Mouse (Mus musculus): ENCODE data around the gene Pde7b. TPM values are rescaled to one million over a fixed set of nuclear protein-coding genes. Genes with fewer than 3 reads are reported as not detected.

Pde7b gene
- polyA plus RNA-seq, 1 experiment from 2014 or later = 6.7 TPM

DNA sequence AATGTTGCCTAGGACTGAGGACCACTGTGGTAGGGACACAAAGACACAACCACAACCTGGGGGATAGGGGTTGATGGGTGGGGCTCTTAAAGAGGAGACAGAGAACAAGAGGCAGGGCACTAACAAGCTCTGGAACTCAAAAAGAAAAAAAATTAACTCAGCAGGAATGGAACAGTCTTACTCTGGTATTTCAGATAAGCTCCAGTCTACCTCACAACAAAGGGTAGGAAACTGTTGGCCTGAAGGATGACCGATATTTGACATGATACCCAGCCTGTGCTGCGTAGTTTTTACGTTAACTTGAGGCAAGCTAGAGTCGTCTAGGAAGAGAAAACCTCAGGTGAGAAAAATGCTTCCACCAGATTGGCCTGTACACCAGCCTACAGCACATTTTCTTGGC lies 22.4 kb upstream of the Pde7b start:
- Histone ChIP-seq H3K27ac (no peak overlapping the region), H3K27me3 (no peaks in the 10 kb centered on the region), H3K4me1 (replicated peaks) (no peaks in the 10 kb centered on the region), H3K9me3 (replicated peaks) (no peaks in the 10 kb centered on the region), H3K36me3 (no peaks in the 10 kb centered on the region), H3K4me2 (no peak overlapping the region), H3K9ac (no peak overlapping the region), H3K4me3 (no peak overlapping the region)
- 83% methylated on average over 4 of the region's 4 CpGs for WGBS
- ATAC-seq (replicated peaks; ENCODE audit: insufficient number of reproducible peaks, insufficient read depth, low FRiP score, low read depth) = no peak

DNA sequence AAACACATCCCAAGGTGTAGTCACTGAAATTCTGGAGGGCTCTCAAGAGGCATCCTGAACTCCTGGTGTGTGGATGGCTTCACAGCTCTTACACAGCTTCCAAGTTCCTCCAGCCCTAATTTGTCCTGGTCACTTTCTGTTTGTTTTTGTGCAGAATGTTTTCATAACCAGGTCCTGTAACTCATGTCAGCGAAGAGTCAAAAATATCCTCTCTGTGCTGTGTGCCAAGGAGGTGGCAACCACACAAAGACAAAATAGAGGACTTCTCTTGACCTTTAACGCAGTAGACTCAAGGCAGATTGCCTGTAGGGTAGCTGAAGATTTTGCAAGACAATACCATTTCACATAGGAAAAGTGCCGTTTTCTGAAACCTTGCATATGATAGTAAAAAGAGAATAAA lies 14.9 kb upstream of the Pde7b start:
- WGBS = 72% methylated on average over 3 of the region's 3 CpGs
- H3K36me3 ChIP-seq = no peaks in the 10 kb centered on the region

DNA sequence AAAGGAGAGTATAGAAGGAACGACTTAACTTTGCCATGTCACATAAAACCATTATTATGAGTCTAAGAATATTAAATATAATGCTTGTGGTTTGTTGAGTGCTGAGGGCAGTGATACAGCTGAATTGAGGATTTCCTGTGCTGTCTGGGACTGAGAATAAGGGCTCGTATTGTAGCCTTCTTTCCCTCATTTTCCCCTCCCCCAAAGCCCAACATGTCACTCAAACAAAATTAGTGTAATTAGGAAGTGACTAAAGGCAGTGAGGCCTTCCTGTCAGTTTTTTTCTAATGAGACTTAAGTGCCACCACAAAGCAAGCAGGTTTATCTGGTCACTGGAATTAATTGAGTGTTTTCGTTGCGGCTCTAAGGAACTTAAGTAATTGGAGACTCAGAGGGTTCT lies 12.3 kb upstream of the Pde7b start:
- no peak overlapping the region for H3K9ac ChIP-seq
- H3K9me3 ChIP-seq (replicated peaks) = no peaks in the 10 kb centered on the region
- H3K4me3 ChIP-seq = no peak overlapping the region
- no peak overlapping the region for H3K4me2 ChIP-seq
- no peaks in the 10 kb centered on the region for H3K27me3 ChIP-seq
- 58% methylated on average over 4 of the region's 4 CpGs for WGBS
- H3K4me1 ChIP-seq (replicated peaks) = peaks cover 7% of the 10 kb centered on the region; the same call in 1 of the 2 replicates
- no peak overlapping the region for H3K27ac ChIP-seq
- no peaks in the 10 kb centered on the region for H3K36me3 ChIP-seq
- no peak for ATAC-seq (replicated peaks; ENCODE audit: insufficient number of reproducible peaks, insufficient read depth, low FRiP score, low read depth)

More for the DNA sequence above, 14.9 kb upstream of the Pde7b start:
- Histone ChIP-seq H3K27me3 (no peaks in the 10 kb centered on the region), H3K9me3 (replicated peaks) (no peaks in the 10 kb centered on the region), H3K4me2 (no peak overlapping the region), H3K4me3 (no peak overlapping the region), H3K9ac (no peak overlapping the region), H3K4me1 (replicated peaks) (peaks cover 7% of the 10 kb centered on the region; the same call in 1 of the 2 replicates), H3K27ac (no peak overlapping the region)
- ATAC-seq (replicated peaks; ENCODE audit: insufficient number of reproducible peaks, insufficient read depth, low FRiP score, low read depth) = no peak

DNA sequence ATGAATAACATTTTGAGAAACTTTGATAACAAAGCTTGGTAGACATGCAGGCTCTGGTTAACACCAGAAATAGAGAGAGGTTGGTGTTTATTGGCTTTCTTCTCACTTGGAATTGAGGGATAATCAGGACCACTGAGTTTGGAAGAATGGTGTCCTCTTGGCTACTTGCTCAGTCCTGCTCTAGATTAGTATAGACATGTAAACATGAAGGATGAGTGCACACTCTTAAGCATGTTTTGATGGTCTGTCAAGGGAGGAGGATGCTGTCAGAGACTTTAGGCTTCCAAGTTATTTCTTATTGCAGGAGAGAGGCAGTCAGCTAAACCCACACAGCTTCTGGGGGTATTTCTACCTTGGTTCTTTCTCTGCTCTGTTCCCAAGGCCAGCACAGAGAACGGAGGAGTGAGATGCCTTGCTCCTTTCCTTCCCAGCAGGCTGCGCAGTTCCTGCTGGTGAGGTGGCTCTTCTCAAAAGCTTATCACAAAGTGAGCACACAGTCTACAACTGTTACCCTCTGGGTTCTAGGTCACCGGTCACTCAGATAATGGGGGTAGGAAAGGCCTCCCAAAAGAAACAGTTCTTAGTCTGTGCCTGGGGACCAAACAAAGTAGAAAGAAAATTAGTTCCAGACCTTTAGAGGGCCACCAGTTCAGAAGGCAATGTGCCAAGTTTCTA lies 11.0 kb upstream of the Pde7b start:
- H3K36me3 ChIP-seq = no peaks in the 10 kb centered on the region
- H3K4me2 ChIP-seq = no peak overlapping the region
- no peak overlapping the region for H3K27ac ChIP-seq
- ATAC-seq (replicated peaks; ENCODE audit: insufficient number of reproducible peaks, insufficient read depth, low FRiP score, low read depth) = no peak
- H3K9me3 ChIP-seq (replicated peaks) = no peaks in the 10 kb centered on the region
- WGBS = 47% methylated on average over 3 of the region's 3 CpGs
- peaks cover 7% of the 10 kb centered on the region; the same call in 1 of the 2 replicates for H3K4me1 ChIP-seq (replicated peaks)
- no peak overlapping the region for H3K9ac ChIP-seq
- H3K27me3 ChIP-seq = no peaks in the 10 kb centered on the region
- H3K4me3 ChIP-seq = no peak overlapping the region

DNA sequence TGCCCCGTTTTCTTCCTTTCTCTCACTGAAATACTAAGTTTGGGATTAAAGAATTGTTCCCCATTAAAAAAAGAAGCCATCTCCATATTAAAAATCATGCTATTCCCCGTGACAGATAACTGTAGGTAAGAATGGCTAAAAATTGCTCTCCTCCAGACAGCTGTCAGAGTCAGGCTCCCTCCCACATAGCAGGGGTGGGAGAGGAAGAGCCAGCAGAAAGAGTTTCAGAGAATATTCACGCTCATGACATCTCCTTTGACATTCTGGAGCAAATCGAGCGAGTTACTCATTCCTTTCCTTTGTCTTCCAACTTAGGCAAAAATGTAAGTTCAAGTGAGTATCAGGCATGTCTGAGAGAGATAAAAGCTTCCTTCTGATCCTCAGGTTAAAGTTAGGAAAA lies 8.7 kb upstream of the Pde7b start:
- Histone ChIP-seq H3K4me2 (no peak overlapping the region), H3K27ac (no peak overlapping the region), H3K4me3 (no peak overlapping the region), H3K4me1 (replicated peaks) (peaks cover 7% of the 10 kb centered on the region; the same call in 1 of the 2 replicates), H3K9me3 (replicated peaks) (no peaks in the 10 kb centered on the region), H3K36me3 (no peaks in the 10 kb centered on the region), H3K27me3 (no peaks in the 10 kb centered on the region), H3K9ac (no peak overlapping the region)
- 53% methylated on average over 5 of the region's 5 CpGs for WGBS
- no peak for ATAC-seq (replicated peaks; ENCODE audit: insufficient number of reproducible peaks, insufficient read depth, low FRiP score, low read depth)

DNA sequence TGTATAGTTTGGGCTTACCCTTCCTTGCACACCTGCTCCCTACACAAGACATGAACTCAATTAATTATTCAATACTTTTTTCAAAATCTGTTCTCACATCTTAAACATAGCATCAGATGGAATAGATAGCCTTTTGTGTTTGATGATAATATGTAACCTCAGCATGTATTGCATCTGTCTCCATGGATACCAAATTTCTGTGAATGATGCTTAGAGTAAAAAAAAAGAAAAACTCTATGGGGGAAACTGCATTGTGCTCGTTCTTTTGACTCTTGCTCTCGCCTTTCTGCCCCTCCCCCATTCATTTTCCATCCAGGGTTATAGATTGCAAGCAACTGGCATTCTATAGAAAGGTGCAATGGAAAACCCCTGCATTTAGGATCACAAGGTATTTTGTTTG lies 7.3 kb upstream of the Pde7b start:
- 60% methylated on average over 2 of the region's 2 CpGs for WGBS
- H3K9ac ChIP-seq = no peak overlapping the region
- no peaks in the 10 kb centered on the region for H3K36me3 ChIP-seq
- H3K27me3 ChIP-seq = no peaks in the 10 kb centered on the region
- no peak overlapping the region for H3K4me3 ChIP-seq
- no peak overlapping the region for H3K27ac ChIP-seq
- H3K4me1 ChIP-seq (replicated peaks) = peaks cover 7% of the 10 kb centered on the region; the same call in 1 of the 2 replicates
- ATAC-seq (replicated peaks; ENCODE audit: insufficient number of reproducible peaks, insufficient read depth, low FRiP score, low read depth) = no peak
- H3K4me2 ChIP-seq = no peak overlapping the region
- no peaks in the 10 kb centered on the region for H3K9me3 ChIP-seq (replicated peaks)

DNA sequence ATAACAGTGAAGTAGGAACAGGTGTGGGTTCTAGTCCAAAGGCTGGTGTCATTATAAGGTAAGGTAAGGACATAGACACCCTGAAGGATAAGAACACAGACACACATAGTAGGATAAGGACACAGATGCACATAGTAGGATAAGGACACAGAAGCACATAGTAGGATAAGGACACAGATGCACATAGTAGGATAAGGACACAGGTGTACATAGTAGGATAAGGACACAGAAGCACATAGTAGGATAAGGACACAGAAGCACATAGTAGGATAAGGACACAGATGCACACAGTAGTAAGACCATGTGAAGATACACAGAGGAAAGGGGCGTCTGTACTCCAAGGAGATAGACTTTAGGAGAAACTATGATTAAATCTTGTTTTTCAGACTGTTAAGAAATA lies 5.2 kb upstream of the Pde7b start:
- WGBS = 70% methylated on average over 1 of the region's 1 CpGs

DNA sequence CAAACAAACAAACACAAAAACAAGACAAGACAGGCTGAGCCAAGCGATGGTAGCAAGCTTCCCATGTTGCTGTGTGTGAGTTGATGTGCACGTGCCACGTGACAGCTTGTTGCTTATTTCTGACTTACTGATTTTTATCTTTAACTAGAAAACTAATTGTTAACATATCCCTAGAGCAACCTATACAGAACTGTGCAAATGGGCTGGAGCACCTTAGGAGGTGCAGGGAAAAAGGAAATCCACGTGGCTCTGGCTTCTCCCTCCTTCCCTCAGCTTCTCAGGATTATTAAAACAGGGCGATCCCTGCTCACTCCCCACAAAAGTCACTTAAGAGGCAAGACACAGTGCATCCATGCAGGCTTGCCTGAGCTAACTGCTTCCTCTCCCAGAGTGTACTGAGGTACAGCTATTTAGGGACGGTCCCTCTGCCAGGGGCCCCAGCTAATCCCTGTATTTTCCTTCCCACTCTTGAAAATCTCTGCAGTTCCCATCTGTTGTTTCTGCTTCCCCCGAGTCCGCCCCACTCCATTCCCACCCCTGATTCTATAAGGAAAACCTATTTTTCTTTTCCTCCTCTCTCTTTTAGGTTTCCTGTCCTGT lies 606 bp upstream of the Pde7b start:
- 54% methylated on average over 8 of the region's 8 CpGs for WGBS
- Histone ChIP-seq H3K27me3 (no peaks in the 10 kb centered on the region), H3K9me3 (replicated peaks) (no peaks in the 10 kb centered on the region), H3K27ac (peak overlapping the region; percentile 70), H3K9ac (peak overlapping the region; percentile 3; the same call in 1 of the 2 replicates), H3K4me1 (replicated peaks) (peaks cover 18% of the 10 kb centered on the region), H3K4me2 (peak overlapping the region; percentile 56), H3K4me3 (peak overlapping the region; percentile 46; the same call in 1 of the 2 replicates), H3K36me3 (no peaks in the 10 kb centered on the region)
- ATAC-seq (replicated peaks; ENCODE audit: insufficient number of reproducible peaks, insufficient read depth, low FRiP score, low read depth) = no peak

More for the DNA sequence above, 5.2 kb upstream of the Pde7b start:
- Histone ChIP-seq H3K36me3 (no peaks in the 10 kb centered on the region), H3K9me3 (replicated peaks) (no peaks in the 10 kb centered on the region), H3K27me3 (no peaks in the 10 kb centered on the region), H3K4me1 (replicated peaks) (peaks cover 5% of the 10 kb centered on the region), H3K4me2 (no peak overlapping the region), H3K27ac (no peak overlapping the region), H3K4me3 (no peak overlapping the region), H3K9ac (no peak overlapping the region)
- ATAC-seq (replicated peaks; ENCODE audit: insufficient number of reproducible peaks, insufficient read depth, low FRiP score, low read depth) = no peak

DNA sequence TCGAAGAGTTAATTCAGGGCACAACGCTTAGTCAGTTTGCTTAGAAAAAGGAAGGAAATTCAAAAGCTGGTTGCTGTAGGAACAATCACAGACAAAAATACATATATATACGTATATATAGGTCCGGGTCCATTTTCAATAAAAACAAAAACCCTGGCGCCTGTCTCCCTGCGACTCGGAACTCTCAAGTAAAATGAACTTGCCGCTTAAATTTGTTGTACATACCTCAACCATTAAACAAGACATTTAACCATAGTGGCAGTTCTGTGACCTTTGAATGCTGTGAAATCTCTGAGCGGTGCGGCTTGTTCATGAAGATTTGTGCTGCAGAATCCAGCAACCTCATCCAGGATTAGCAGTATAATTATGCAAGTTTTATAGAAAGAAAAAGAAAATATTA lies 427 bp downstream of the Pde7b start:
- H3K9me3 ChIP-seq (replicated peaks) = no peaks in the 10 kb centered on the region
- WGBS = 32% methylated on average over 10 of the region's 10 CpGs
- peak overlapping the region; percentile 40 for H3K9ac ChIP-seq
- peaks cover 26% of the 10 kb centered on the region for H3K4me1 ChIP-seq (replicated peaks)
- peak overlapping the region; percentile 46 for H3K4me3 ChIP-seq
- H3K27ac ChIP-seq = peak overlapping the region; percentile 70
- no peaks in the 10 kb centered on the region for H3K36me3 ChIP-seq
- no peak for ATAC-seq (replicated peaks; ENCODE audit: insufficient number of reproducible peaks, insufficient read depth, low FRiP score, low read depth)
- H3K4me2 ChIP-seq = peak overlapping the region; percentile 56
- no peaks in the 10 kb centered on the region for H3K27me3 ChIP-seq

DNA sequence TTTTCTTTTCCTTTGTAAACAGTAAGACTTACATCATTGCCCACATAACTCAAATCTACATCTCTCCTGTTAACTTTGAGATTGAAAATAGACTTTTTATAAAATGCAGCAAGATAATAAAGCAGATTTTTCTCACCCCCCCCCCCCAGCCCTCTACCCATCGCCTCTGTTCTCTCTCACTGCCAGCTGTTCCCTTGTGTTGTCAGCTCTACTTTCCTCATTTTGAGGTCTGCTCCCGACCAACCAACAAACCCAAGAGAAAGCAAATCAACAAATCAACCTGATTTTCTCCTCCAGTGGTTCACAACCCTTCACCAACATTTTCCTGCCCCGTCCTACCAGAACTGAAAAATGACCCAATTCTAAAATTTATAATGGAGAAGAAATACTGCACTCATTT lies 916 bp downstream of the Pde7b start:
- H3K4me3 ChIP-seq = peak overlapping the region; percentile 46
- H3K27me3 ChIP-seq = no peaks in the 10 kb centered on the region
- peak overlapping the region; percentile 70 for H3K27ac ChIP-seq
- no peaks in the 10 kb centered on the region for H3K36me3 ChIP-seq
- H3K4me2 ChIP-seq = peak overlapping the region; percentile 56
- no peak for ATAC-seq (replicated peaks; ENCODE audit: insufficient number of reproducible peaks, insufficient read depth, low FRiP score, low read depth)
- no peaks in the 10 kb centered on the region for H3K9me3 ChIP-seq (replicated peaks)
- 33% methylated on average over 3 of the region's 3 CpGs for WGBS
- peak overlapping the region; percentile 40 for H3K9ac ChIP-seq
- peaks cover 26% of the 10 kb centered on the region for H3K4me1 ChIP-seq (replicated peaks)

DNA sequence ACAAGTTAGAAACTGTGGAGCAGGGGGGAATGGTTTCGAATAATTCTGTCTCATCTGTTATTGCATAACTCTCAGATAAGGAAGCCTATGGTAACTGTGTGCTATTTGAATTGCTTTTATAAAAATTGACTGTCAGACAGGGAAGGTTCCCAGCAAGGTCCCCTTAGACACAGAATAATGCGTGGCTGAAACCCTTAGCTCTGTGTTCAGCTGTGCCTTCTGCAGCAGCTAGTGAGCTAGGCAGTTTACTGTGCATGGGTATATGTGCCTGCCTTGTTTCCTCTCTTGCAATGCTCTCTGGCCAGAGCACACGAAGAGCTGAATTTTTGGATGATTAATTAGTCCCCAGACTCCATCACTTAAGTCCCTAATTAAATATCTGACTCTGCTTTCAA lies 1.4 kb downstream of the Pde7b start:
- 35% methylated on average over 3 of the region's 3 CpGs for WGBS
- H3K27ac ChIP-seq = peak overlapping the region; percentile 70
- H3K9me3 ChIP-seq (replicated peaks) = no peaks in the 10 kb centered on the region
- ATAC-seq (replicated peaks; ENCODE audit: insufficient number of reproducible peaks, insufficient read depth, low FRiP score, low read depth) = no peak
- H3K27me3 ChIP-seq = no peaks in the 10 kb centered on the region
- H3K4me1 ChIP-seq (replicated peaks) = peaks cover 26% of the 10 kb centered on the region
- peak overlapping the region; percentile 46 for H3K4me3 ChIP-seq
- H3K36me3 ChIP-seq = no peaks in the 10 kb centered on the region
- peak overlapping the region; percentile 56 for H3K4me2 ChIP-seq
- no peak overlapping the region for H3K9ac ChIP-seq

All from heart, embryonic 15.5 days (tissue).